Mouse (Mus musculus): ENCODE measurements around the gene Dlk1. TPM values are rescaled to one million over a fixed set of nuclear protein-coding genes. Genes with fewer than 3 reads are reported as not detected.

The Dlk1 gene
- polyA plus RNA-seq (2014; fragmentation: Illumina TruSeq; extraction: RNeasy Lipid Tissue Mini Kit (QIAGEN cat#74804); ENCODE audit: low read depth, low replicate concordance) = not detected

GRCm38 (mm10) chr12:109452592-109452991, at the start of gene Dlk1:
Gene Dlk1 (plus strand): TSS chr12:109452823.

Other genes with a start within 250 kb of the Dlk1 start
- not detected for gene Rtl1, start 147.5 kb downstream of the Dlk1 start, polyA plus RNA-seq (2014; fragmentation: Illumina TruSeq; extraction: RNeasy Lipid Tissue Mini Kit (QIAGEN cat#74804); ENCODE audit: low read depth, low replicate concordance)

Data from kidney, adult 10 weeks (tissue).